Mouse (Mus musculus) midbrain, embryonic 15.5 days (tissue): Measurements from ENCODE around the gene Ubap1l. TPM values are rescaled to one million over a fixed set of nuclear protein-coding genes. Genes with fewer than 3 reads are reported as not detected.

ENCODE experiments used
- ATAC-seq: fragments of 200-750 bp; cut with Nextera tagmentation; replicated peaks from 2 replicates; pipeline ENCODE4 v1.8.0; 2017; ENCODE audit warnings: moderate TSS enrichment
- H3K27ac ChIP-seq: fragments of 300-500 bp; sonication (generic); 2 replicates; pipeline ENCODE4 v1.5.1; 2015; ENCODE audit warnings: mild to moderate bottlenecking, inconsistent platforms
- H3K27me3 ChIP-seq: fragments of 300-500 bp; sonication (generic); replicated peaks from 2 replicates; pipeline ENCODE4 v1.6.1; 2015; ENCODE audit warnings: inconsistent platforms
- H3K36me3 ChIP-seq: fragments of 300-500 bp; sonication (generic); replicated peaks from 2 replicates; pipeline ENCODE4 v1.6.1; 2015; ENCODE audit warnings: inconsistent platforms
- H3K4me1 ChIP-seq: fragments of 300-500 bp; sonication (generic); 2 replicates; pipeline ENCODE4 v1.6.1; 2015; ENCODE audit warnings: inconsistent platforms
- H3K4me2 ChIP-seq: fragments of 300-500 bp; sonication (generic); 2 replicates; pipeline ENCODE4 v1.6.1; 2015; ENCODE audit warnings: inconsistent platforms, mild to moderate bottlenecking, moderate library complexity
- H3K4me3 ChIP-seq: fragments of 300-500 bp; sonication (generic); 2 replicates; pipeline ENCODE4 v1.5.1; 2015; ENCODE audit warnings: mild to moderate bottlenecking, inconsistent platforms
- H3K9ac ChIP-seq: fragments of 300-500 bp; sonication (generic); 2 replicates; pipeline ENCODE4 v1.6.1; 2015; ENCODE audit warnings: mild to moderate bottlenecking, inconsistent platforms
- H3K9me3 ChIP-seq: fragments of 300-500 bp; sonication (generic); 2 replicates; pipeline ENCODE4 v1.6.1; 2016; ENCODE audit warnings: inconsistent platforms
- WGBS: fragments of 180-500 bp; shearing (Covaris S2); methylation state at CpG from one replicate; pipeline ENCODE4 v1.1.7; 2015; ENCODE audit warnings: mixed read lengths; 5-methylcytosine and 5-hydroxymethylcytosine counted together
- polyA plus RNA-seq: library from polyadenylated mRNA; unstranded; fragments of >200 nt; fragmentation: Nextera tagmentation; extraction: Ambion mirVana; gene quantifications from 2 replicates; pipeline ENCODE4 v1.2.1, GENCODE M21; 2015

The Ubap1l gene
- polyA plus RNA-seq, 1 experiment from 2014 or later = 2.7 TPM

- Histone ChIP-seq H3K4me1 (no peaks in the 10 kb centered on the region), H3K36me3 (no peaks in the 10 kb centered on the region), H3K27me3 (no peaks in the 10 kb centered on the region), H3K27ac (no peak overlapping the region), H3K9ac (no peak overlapping the region), H3K4me3 (no peak overlapping the region), H3K4me2 (no peak overlapping the region), H3K9me3 (no peaks in the 10 kb centered on the region)
- ATAC-seq = no peak
- 76% methylated on average over 2 of the region's 2 CpGs for WGBS
These were observed 66.7 kb downstream of the Ubap1l start for GRCm38 (mm10) chr9:65427511-65427910.

GRCm38 (mm10) chr9:65428003-65428402, 67.2 kb downstream of the Ubap1l start:
- H3K4me3 ChIP-seq = no peak overlapping the region
- no peaks in the 10 kb centered on the region for H3K9me3 ChIP-seq
- ATAC-seq = no peak
- H3K36me3 ChIP-seq = no peaks in the 10 kb centered on the region
- 82% methylated on average over 5 of the region's 5 CpGs for WGBS
- no peaks in the 10 kb centered on the region for H3K27me3 ChIP-seq
- H3K4me1 ChIP-seq = no peaks in the 10 kb centered on the region
- no peak overlapping the region for H3K27ac ChIP-seq
- no peak overlapping the region for H3K9ac ChIP-seq
- no peak overlapping the region for H3K4me2 ChIP-seq

Other genes starting within 250 kb of the Ubap1l start
- gene Igdcc3, start 219.9 kb upstream of the Ubap1l start, polyA plus RNA-seq = 12.8 and 14.1 TPM in 2 replicates
- gene Parp16, start 165.7 kb upstream of the Ubap1l start, polyA plus RNA-seq = 6.8 and 7.6 TPM in 2 replicates
- gene Cilp, start 95.9 kb upstream of the Ubap1l start, polyA plus RNA-seq = 0.19 and 0.26 TPM in 2 replicates
- gene Clpx, start 66.8 kb upstream of the Ubap1l start, polyA plus RNA-seq = 40.4 and 42.8 TPM in 2 replicates
- gene Pdcd7, start 14.9 kb upstream of the Ubap1l start, polyA plus RNA-seq = 8.1 and 9.5 TPM in 2 replicates
- gene Kbtbd13, start 30.6 kb downstream of the Ubap1l start, polyA plus RNA-seq = 0.56 and 0.60 TPM in 2 replicates
- gene Rasl12, start 37.5 kb downstream of the Ubap1l start, polyA plus RNA-seq = 7.3 and 7.4 TPM in 2 replicates
- not detected in 2 replicates for gene Slc51b, start 61.9 kb downstream of the Ubap1l start, polyA plus RNA-seq
- 21.4 and 24.7 TPM in 2 replicates for gene Mtfmt, start 74.7 kb downstream of the Ubap1l start, polyA plus RNA-seq
- gene Spg21, start 99.9 kb downstream of the Ubap1l start, polyA plus RNA-seq = 115 and 133 TPM in 2 replicates
- gene Ankdd1a, start 159.2 kb downstream of the Ubap1l start, polyA plus RNA-seq = 1.0 and 1.7 TPM in 2 replicates
- gene Plekho2, start 219.0 kb downstream of the Ubap1l start, polyA plus RNA-seq = 4.5 and 5.0 TPM in 2 replicates
- 2.3 and 2.7 TPM in 2 replicates for gene Pif1, start 226.1 kb downstream of the Ubap1l start, polyA plus RNA-seq